Mouse (Mus musculus): Measurements from ENCODE around the gene Slc25a33. TPM values are rescaled to one million over a fixed set of nuclear protein-coding genes. Genes with fewer than 3 reads are reported as not detected.

Slc25a33 gene
- total and polyA plus RNA-seq, 2 experiments from 2014 or later, result 20.4 to 39.6 TPM

- no peak overlapping the region for H3K4me2 ChIP-seq (ENCODE audit: low read depth, low read length)
- WGBS, result 80% methylated on average over 2 of the region's 2 CpGs
- no peaks in the 10 kb centered on the region for H3K36me3 ChIP-seq (ENCODE audit: insufficient read depth, low read length)
- H3K9me3 ChIP-seq (ENCODE audit: low read length), result no peaks in the 10 kb centered on the region
- H3K27ac ChIP-seq, result no peak overlapping the region
- H3K27me3 ChIP-seq (ENCODE audit: insufficient read depth, low read length), result no peaks in the 10 kb centered on the region
- no peak for DNase-seq (ENCODE audit: low spot score)
- TF ChIP-seq CTCF (IDR thresholded peaks at IDR 0.05; ENCODE audit: low read depth), result no peak
- no peak for ATAC-seq
- H3K4me3 ChIP-seq (ENCODE audit: low read length), result no peak overlapping the region
- no peak overlapping the region for H3K9ac ChIP-seq (replicated peaks; ENCODE audit: low read length)
- H3K4me1 ChIP-seq (ENCODE audit: insufficient read depth, low read length), result peaks cover 6% of the 10 kb centered on the region; the same call in 1 of the 2 replicates
Measured at GRCm38 (mm10) chr4:149800576-149800975, 26.5 kb upstream of the Slc25a33 start.

GRCm38 (mm10) chr4:149800172-149800464 is 26.0 kb upstream of the Slc25a33 start:
- peaks cover 6% of the 10 kb centered on the region; the same call in 1 of the 2 replicates for H3K4me1 ChIP-seq (ENCODE audit: insufficient read depth, low read length)
- DNase-seq (ENCODE audit: low spot score), result no peak
- no peak overlapping the region for H3K27ac ChIP-seq
- H3K36me3 ChIP-seq (ENCODE audit: insufficient read depth, low read length), result no peaks in the 10 kb centered on the region
- no peaks in the 10 kb centered on the region for H3K27me3 ChIP-seq (ENCODE audit: insufficient read depth, low read length)
- H3K4me2 ChIP-seq (ENCODE audit: low read depth, low read length), result no peak overlapping the region
- H3K9me3 ChIP-seq (ENCODE audit: low read length), result no peaks in the 10 kb centered on the region
- 88% methylated on average over 6 of the region's 6 CpGs for WGBS
- no peak overlapping the region for H3K4me3 ChIP-seq (ENCODE audit: low read length)
- 0 out of 2 replicates have a peak, but pooled peaks have one; percentile 24 for ATAC-seq
- H3K9ac ChIP-seq (replicated peaks; ENCODE audit: low read length), result no peak overlapping the region
- no peak for TF ChIP-seq CTCF (IDR thresholded peaks at IDR 0.05; ENCODE audit: low read depth)

- Histone ChIP-seq H3K9me3 (ENCODE audit: low read length) (no peaks in the 10 kb centered on the region), H3K4me3 (ENCODE audit: low read length) (no peak overlapping the region), H3K36me3 (ENCODE audit: insufficient read depth, low read length) (no peaks in the 10 kb centered on the region), H3K4me1 (ENCODE audit: insufficient read depth, low read length) (peaks cover 6% of the 10 kb centered on the region; the same call in 1 of the 2 replicates), H3K27me3 (ENCODE audit: insufficient read depth, low read length) (no peaks in the 10 kb centered on the region), H3K9ac (replicated peaks; ENCODE audit: low read length) (no peak overlapping the region), H3K27ac (no peak overlapping the region), H3K4me2 (ENCODE audit: low read depth, low read length) (no peak overlapping the region)
- WGBS, result 74% methylated on average over 16 of the region's 16 CpGs
- DNase-seq (ENCODE audit: low spot score), result no peak
- TF ChIP-seq CTCF (IDR thresholded peaks at IDR 0.05; ENCODE audit: low read depth), result no peak
- ATAC-seq, result no peak
Measured at GRCm38 (mm10) chr4:149799346-149800171, 25.5 kb upstream of the Slc25a33 start.

GRCm38 (mm10) chr4:149798684-149799309 is 24.7 kb upstream of the Slc25a33 start:
- ATAC-seq (no peak), DNase-seq (ENCODE audit: low spot score) (no peak)
- Histone ChIP-seq H3K36me3 (ENCODE audit: insufficient read depth, low read length) (no peaks in the 10 kb centered on the region), H3K27ac (no peak overlapping the region), H3K4me2 (ENCODE audit: low read depth, low read length) (no peak overlapping the region), H3K9me3 (ENCODE audit: low read length) (no peaks in the 10 kb centered on the region), H3K9ac (replicated peaks; ENCODE audit: low read length) (no peak overlapping the region), H3K27me3 (ENCODE audit: insufficient read depth, low read length) (no peaks in the 10 kb centered on the region), H3K4me3 (ENCODE audit: low read length) (no peak overlapping the region), H3K4me1 (ENCODE audit: insufficient read depth, low read length) (peaks cover 6% of the 10 kb centered on the region; the same call in 1 of the 2 replicates)
- 21% methylated on average over 7 of the region's 7 CpGs for WGBS
- TF ChIP-seq CTCF (IDR thresholded peaks at IDR 0.05; ENCODE audit: low read depth), result no peak

GRCm38 (mm10) chr4:149798116-149798515 is 24.0 kb upstream of the Slc25a33 start:
- no peak for TF ChIP-seq CTCF (IDR thresholded peaks at IDR 0.05; ENCODE audit: low read depth)
- no peak overlapping the region for H3K4me2 ChIP-seq (ENCODE audit: low read depth, low read length)
- H3K9me3 ChIP-seq (ENCODE audit: low read length), result no peaks in the 10 kb centered on the region
- WGBS, result 39% methylated on average over 2 of the region's 2 CpGs
- no peaks in the 10 kb centered on the region for H3K27me3 ChIP-seq (ENCODE audit: insufficient read depth, low read length)
- peaks cover 6% of the 10 kb centered on the region; the same call in 1 of the 2 replicates for H3K4me1 ChIP-seq (ENCODE audit: insufficient read depth, low read length)
- H3K27ac ChIP-seq, result no peak overlapping the region
- ATAC-seq (no peak), DNase-seq (ENCODE audit: low spot score) (no peak)
- no peaks in the 10 kb centered on the region for H3K36me3 ChIP-seq (ENCODE audit: insufficient read depth, low read length)
- H3K4me3 ChIP-seq (ENCODE audit: low read length), result no peak overlapping the region
- no peak overlapping the region for H3K9ac ChIP-seq (replicated peaks; ENCODE audit: low read length)

GRCm38 (mm10) chr4:149797220-149797610 is 23.1 kb upstream of the Slc25a33 start:
- 78% methylated on average over 1 of the region's 1 CpGs for WGBS
- Histone ChIP-seq H3K4me2 (ENCODE audit: low read depth, low read length) (no peak overlapping the region), H3K27ac (no peak overlapping the region), H3K9ac (replicated peaks; ENCODE audit: low read length) (no peak overlapping the region), H3K36me3 (ENCODE audit: insufficient read depth, low read length) (no peaks in the 10 kb centered on the region), H3K4me1 (ENCODE audit: insufficient read depth, low read length) (peaks cover 6% of the 10 kb centered on the region; the same call in 1 of the 2 replicates), H3K9me3 (ENCODE audit: low read length) (no peaks in the 10 kb centered on the region), H3K4me3 (ENCODE audit: low read length) (no peak overlapping the region), H3K27me3 (ENCODE audit: insufficient read depth, low read length) (no peaks in the 10 kb centered on the region)
- ATAC-seq (no peak), DNase-seq (ENCODE audit: low spot score) (no peak)
- TF ChIP-seq CTCF (IDR thresholded peaks at IDR 0.05; ENCODE audit: low read depth), result no peak

Data from hindbrain, postnatal 0 days (tissue).